Mouse (Mus musculus) forebrain, embryonic 13.5 days (tissue): ENCODE measurements around the gene Pofut2. TPM values are rescaled to one million over a fixed set of nuclear protein-coding genes. Genes with fewer than 3 reads are reported as not detected.

Experiments used
- ATAC-seq: fragments of 200-750 bp; cut with Nextera tagmentation; 2 replicates; pipeline ENCODE4 v1.8.0; 2017
- H3K27ac ChIP-seq: fragments of 300-500 bp; sonication (generic); 2 replicates; pipeline ENCODE4 v1.5.1; 2015; ENCODE audit warnings: inconsistent platforms, mild to moderate bottlenecking, moderate library complexity
- H3K27me3 ChIP-seq: fragments of 300-500 bp; sonication (generic); 2 replicates; pipeline ENCODE4 v1.6.1; 2015; ENCODE audit warnings: mild to moderate bottlenecking, inconsistent platforms
- H3K36me3 ChIP-seq: fragments of 300-500 bp; sonication (generic); 2 replicates; pipeline ENCODE4 v1.6.1; 2015; ENCODE audit warnings: mild to moderate bottlenecking, inconsistent platforms; ENCODE audit not compliant: poor library complexity, severe bottlenecking
- H3K4me1 ChIP-seq: fragments of 300-500 bp; sonication (generic); 2 replicates; pipeline ENCODE4 v1.6.1; 2015; ENCODE audit warnings: inconsistent platforms
- H3K4me2 ChIP-seq: fragments of 300-500 bp; sonication (generic); 2 replicates; pipeline ENCODE4 v1.6.1; 2015; ENCODE audit warnings: inconsistent platforms, mild to moderate bottlenecking, moderate library complexity
- H3K4me3 ChIP-seq: fragments of 300-500 bp; sonication (generic); 2 replicates; pipeline ENCODE4 v1.5.1; 2015; ENCODE audit warnings: mild to moderate bottlenecking, inconsistent platforms
- H3K9ac ChIP-seq: fragments of 300-500 bp; sonication (generic); 2 replicates; pipeline ENCODE4 v1.6.1; 2015; ENCODE audit warnings: mild to moderate bottlenecking, inconsistent platforms
- H3K9me3 ChIP-seq: fragments of 300-500 bp; sonication (generic); replicated peaks from 2 replicates; pipeline ENCODE4 v1.6.1; 2016; ENCODE audit warnings: inconsistent platforms
- WGBS: fragments of 180-500 bp; shearing (Covaris S2); methylation state at CpG from one replicate; pipeline ENCODE4 v1.1.7; 2015; 5-methylcytosine and 5-hydroxymethylcytosine counted together
- polyA plus RNA-seq: library from polyadenylated mRNA; unstranded; fragments of >200 nt; fragmentation: Nextera tagmentation; extraction: Ambion mirVana; gene quantifications from 2 replicates; pipeline ENCODE4 v1.2.1, GENCODE M21; 2015

Gene Pofut2
- polyA plus RNA-seq, 1 experiment from 2014 or later, result 46.6 TPM

GRCm38 (mm10) chr10:77287626-77288025 lies 28.6 kb downstream of the Pofut2 start:
- no peak overlapping the region for H3K9ac ChIP-seq
- H3K4me2 ChIP-seq, result no peak overlapping the region
- no peaks in the 10 kb centered on the region for H3K9me3 ChIP-seq
- H3K4me3 ChIP-seq, result no peak overlapping the region
- no peaks in the 10 kb centered on the region for H3K27me3 ChIP-seq
- H3K36me3 ChIP-seq, result no peaks in the 10 kb centered on the region
- no peak for ATAC-seq
- 83% methylated on average over 8 of the region's 8 CpGs for WGBS
- no peak overlapping the region for H3K27ac ChIP-seq
- H3K4me1 ChIP-seq, result peaks cover 11% of the 10 kb centered on the region; the same call in 1 of the 2 replicates

- no peak overlapping the region for H3K27ac ChIP-seq
- H3K36me3 ChIP-seq, result no peaks in the 10 kb centered on the region
- no peak for ATAC-seq
- no peaks in the 10 kb centered on the region for H3K27me3 ChIP-seq
- 65% methylated on average over 5 of the region's 5 CpGs for WGBS
- no peak overlapping the region for H3K4me2 ChIP-seq
- no peaks in the 10 kb centered on the region for H3K9me3 ChIP-seq
- H3K4me1 ChIP-seq, result 0 out of 2 replicates have a peak, but pooled peaks cover 8% of the 10 kb centered on the region
- no peak overlapping the region for H3K4me3 ChIP-seq
- H3K9ac ChIP-seq, result no peak overlapping the region
Observed at GRCm38 (mm10) chr10:77288639-77289195, 29.7 kb downstream of the Pofut2 start.

- H3K27ac ChIP-seq, result no peak overlapping the region
- 0 out of 2 replicates have a peak, but pooled peaks cover 6% of the 10 kb centered on the region for H3K4me1 ChIP-seq
- peaks cover 3% of the 10 kb centered on the region for H3K36me3 ChIP-seq
- no peak overlapping the region for H3K4me2 ChIP-seq
- H3K9me3 ChIP-seq, result no peaks in the 10 kb centered on the region
- no peak for ATAC-seq
- 91% methylated on average over 8 of the region's 8 CpGs for WGBS
- no peak overlapping the region for H3K9ac ChIP-seq
- no peaks in the 10 kb centered on the region for H3K27me3 ChIP-seq
- no peak overlapping the region for H3K4me3 ChIP-seq
Observed at GRCm38 (mm10) chr10:77289559-77289958, 30.5 kb downstream of the Pofut2 start.

- H3K9me3 ChIP-seq, result no peaks in the 10 kb centered on the region
- H3K27me3 ChIP-seq, result no peaks in the 10 kb centered on the region
- H3K9ac ChIP-seq, result no peak overlapping the region
- ATAC-seq, result no peak; the same call in 1 of the 2 replicates
- no peak overlapping the region for H3K27ac ChIP-seq
- 0 out of 2 replicates have a peak, but pooled peaks cover 6% of the 10 kb centered on the region for H3K4me1 ChIP-seq
- no peak overlapping the region for H3K4me3 ChIP-seq
- 73% methylated on average over 17 of the region's 17 CpGs for WGBS
- peaks cover 8% of the 10 kb centered on the region for H3K36me3 ChIP-seq
- H3K4me2 ChIP-seq, result no peak overlapping the region
Observed at GRCm38 (mm10) chr10:77290624-77291366, 31.8 kb downstream of the Pofut2 start.

- ATAC-seq, result no peak
- H3K9me3 ChIP-seq, result no peaks in the 10 kb centered on the region
- H3K36me3 ChIP-seq, result peaks cover 8% of the 10 kb centered on the region
- H3K4me3 ChIP-seq, result no peak overlapping the region
- H3K27me3 ChIP-seq, result no peaks in the 10 kb centered on the region
- WGBS, result 86% methylated on average over 12 of the region's 12 CpGs
- no peak overlapping the region for H3K9ac ChIP-seq
- no peak overlapping the region for H3K4me2 ChIP-seq
- H3K27ac ChIP-seq, result no peak overlapping the region
- H3K4me1 ChIP-seq, result no peaks in the 10 kb centered on the region
Observed at GRCm38 (mm10) chr10:77294691-77295090, 35.7 kb downstream of the Pofut2 start.

GRCm38 (mm10) chr10:77298621-77299020 lies 39.6 kb downstream of the Pofut2 start:
- Histone ChIP-seq H3K9ac (no peak overlapping the region), H3K4me2 (no peak overlapping the region), H3K9me3 (no peaks in the 10 kb centered on the region), H3K4me3 (no peak overlapping the region), H3K4me1 (no peaks in the 10 kb centered on the region), H3K27ac (no peak overlapping the region), H3K36me3 (peaks cover 15% of the 10 kb centered on the region), H3K27me3 (no peaks in the 10 kb centered on the region)
- no peak for ATAC-seq
- WGBS, result 86% methylated on average over 8 of the region's 8 CpGs

- Histone ChIP-seq H3K27me3 (no peaks in the 10 kb centered on the region), H3K27ac (no peak overlapping the region), H3K9me3 (no peaks in the 10 kb centered on the region), H3K36me3 (peaks cover 15% of the 10 kb centered on the region), H3K4me1 (no peaks in the 10 kb centered on the region), H3K4me2 (no peak overlapping the region), H3K9ac (no peak overlapping the region), H3K4me3 (no peak overlapping the region)
- no peak for ATAC-seq
- 89% methylated on average over 2 of the region's 2 CpGs for WGBS
Observed at GRCm38 (mm10) chr10:77299194-77299593, 40.2 kb downstream of the Pofut2 start.

- WGBS, result 81% methylated on average over 8 of the region's 8 CpGs
- Histone ChIP-seq H3K27me3 (no peaks in the 10 kb centered on the region), H3K9me3 (no peaks in the 10 kb centered on the region), H3K4me2 (no peak overlapping the region), H3K4me1 (no peaks in the 10 kb centered on the region), H3K4me3 (no peak overlapping the region), H3K9ac (no peak overlapping the region), H3K36me3 (peaks cover 7% of the 10 kb centered on the region; the same call in 1 of the 2 replicates), H3K27ac (no peak overlapping the region)
- ATAC-seq, result no peak
Observed at GRCm38 (mm10) chr10:77300237-77300933, 41.4 kb downstream of the Pofut2 start.

- 91% methylated on average over 4 of the region's 4 CpGs for WGBS
- H3K27ac ChIP-seq, result no peak overlapping the region
- no peak for ATAC-seq
- no peak overlapping the region for H3K4me2 ChIP-seq
- H3K9ac ChIP-seq, result no peak overlapping the region
- H3K27me3 ChIP-seq, result no peaks in the 10 kb centered on the region
- H3K4me1 ChIP-seq, result no peaks in the 10 kb centered on the region
- no peak overlapping the region for H3K4me3 ChIP-seq
- H3K9me3 ChIP-seq, result no peaks in the 10 kb centered on the region
- peaks cover 7% of the 10 kb centered on the region; the same call in 1 of the 2 replicates for H3K36me3 ChIP-seq
Observed at GRCm38 (mm10) chr10:77300934-77301297, 41.9 kb downstream of the Pofut2 start.

GRCm38 (mm10) chr10:77304362-77304761 lies 45.3 kb downstream of the Pofut2 start:
- 80% methylated on average over 3 of the region's 3 CpGs for WGBS
- no peak overlapping the region for H3K4me2 ChIP-seq
- H3K36me3 ChIP-seq, result peaks cover 7% of the 10 kb centered on the region; the same call in 1 of the 2 replicates
- no peak overlapping the region for H3K27ac ChIP-seq
- H3K4me1 ChIP-seq, result no peaks in the 10 kb centered on the region
- no peak overlapping the region for H3K4me3 ChIP-seq
- no peak overlapping the region for H3K9ac ChIP-seq
- no peaks in the 10 kb centered on the region for H3K9me3 ChIP-seq
- H3K27me3 ChIP-seq, result no peaks in the 10 kb centered on the region
- no peak for ATAC-seq

GRCm38 (mm10) chr10:77304840-77305533 lies 46.0 kb downstream of the Pofut2 start:
- Histone ChIP-seq H3K27ac (no peak overlapping the region), H3K4me2 (no peak overlapping the region), H3K9ac (no peak overlapping the region), H3K4me1 (no peaks in the 10 kb centered on the region), H3K4me3 (no peak overlapping the region), H3K9me3 (no peaks in the 10 kb centered on the region), H3K27me3 (no peaks in the 10 kb centered on the region), H3K36me3 (peaks cover 7% of the 10 kb centered on the region; the same call in 1 of the 2 replicates)
- WGBS, result 24% methylated on average over 4 of the region's 4 CpGs
- no peak for ATAC-seq

GRCm38 (mm10) chr10:77305766-77306165 lies 46.7 kb downstream of the Pofut2 start:
- H3K27ac ChIP-seq, result no peak overlapping the region
- no peaks in the 10 kb centered on the region for H3K4me1 ChIP-seq
- H3K4me2 ChIP-seq, result no peak overlapping the region
- H3K9me3 ChIP-seq, result no peaks in the 10 kb centered on the region
- H3K27me3 ChIP-seq, result no peaks in the 10 kb centered on the region
- 85% methylated on average over 8 of the region's 8 CpGs for WGBS
- ATAC-seq, result no peak
- peaks cover 10% of the 10 kb centered on the region; the same call in 1 of the 2 replicates for H3K36me3 ChIP-seq
- no peak overlapping the region for H3K4me3 ChIP-seq
- H3K9ac ChIP-seq, result no peak overlapping the region
